Comparison of ENCODE assay signal across 9 mouse cellular contexts in genomic region chr7:87246940-87247339, GRCm38 (mm10). TPM values are rescaled to one million over a fixed set of nuclear protein-coding genes. Genes with fewer than 3 reads are reported as not detected.
A peak's percentile ranks its signal among the peaks of the same experiment; 100 is the strongest.
DNase-seq lines count a peak whose midpoint lies in the region; ATAC-seq and TF ChIP-seq lines count a peak whose summit lies in the region.
"Had no signal": no experiment of that assay in that cellular context is flagged by ENCODE, and none has a peak within 500 bp of the region (broad histone marks: within the 10 kb centered on the region; RNA-seq: fewer than 3 reads in every experiment).

No protein-coding gene starts in this region.

- 71% methylated on average over 1 of the region's 1 CpGs for whole genome bisulfite sequencing in liver, adult 2 months
- WGBS in embryonic facial prominence, embryonic 15.5 days = 54% methylated on average over 1 of the region's 1 CpGs
- 65% methylated on average over 1 of the region's 1 CpGs for WGBS in intestine, postnatal 0 days
- WGBS in neural tube, embryonic 13.5 days = 60% methylated on average over 1 of the region's 1 CpGs

- DNase-seq in liver, adult 2 months (ENCODE audit: extremely low read depth, low read depth, low spot score) = peak; percentile 36
- DNase-seq in liver = no peak
- no peak for DNase-seq in embryo, embryonic 10 days (ENCODE audit: low spot score)
- DNase-seq in cerebellum, postnatal 25 days = no peak
- no peak for DNase-seq in ovary, postnatal 10 days (ENCODE audit: low spot score)
- DNase-seq: thymus, postnatal 25 days had no signal

- TF ChIP-seq POLR2A in liver, adult 2 months (IDR thresholded peaks at IDR 0.05; ENCODE audit: extremely low read depth, insufficient read depth, low read length) = no peak

- no peak for TF ChIP-seq CTCF in liver, adult 2 months (IDR thresholded peaks at IDR 0.05; ENCODE audit: low read depth, low read length)
- TF ChIP-seq CTCF in intestine, postnatal 0 days (IDR thresholded peaks at IDR 0.05; ENCODE audit: low read depth) = no peak

- H3K27me3 ChIP-seq in liver, adult 2 months (ENCODE audit: control insufficient read depth, insufficient read depth, low read length) = no peaks in the 10 kb centered on the region
- no peaks in the 10 kb centered on the region for H3K27me3 ChIP-seq in embryonic facial prominence, embryonic 15.5 days
- H3K27me3 ChIP-seq in intestine, postnatal 0 days (replicated peaks; ENCODE audit: control insufficient read depth, insufficient read depth, low read length) = no peaks in the 10 kb centered on the region
- no peaks in the 10 kb centered on the region for H3K27me3 ChIP-seq in neural tube, embryonic 13.5 days

- H3K4me3 ChIP-seq in liver, adult 2 months (ENCODE audit: insufficient read depth, low read depth, low read length) = peak overlapping the region; percentile 73
- H3K4me3 ChIP-seq in embryonic facial prominence, embryonic 15.5 days (replicated peaks) = peak overlapping the region; percentile 61
- H3K4me3 ChIP-seq in intestine, postnatal 0 days (ENCODE audit: low read depth, low read length) = peak overlapping the region; percentile 66
- peak overlapping the region; percentile 67 for H3K4me3 ChIP-seq in neural tube, embryonic 13.5 days

- H3K79me2 ChIP-seq in liver, adult 2 months (ENCODE audit: control insufficient read depth, insufficient read depth, low read length) = no peaks in the 10 kb centered on the region

- no peaks in the 10 kb centered on the region; the same call in 1 of the 2 replicates for H3K4me1 ChIP-seq in liver, adult 2 months (ENCODE audit: control insufficient read depth, insufficient read depth, low read length)
- H3K4me1 ChIP-seq in embryonic facial prominence, embryonic 15.5 days = 0 out of 2 replicates have a peak, but pooled peaks cover 8% of the 10 kb centered on the region
- H3K4me1 ChIP-seq in intestine, postnatal 0 days (replicated peaks; ENCODE audit: control insufficient read depth, insufficient read depth, low read length) = no peaks in the 10 kb centered on the region
- peaks cover 14% of the 10 kb centered on the region for H3K4me1 ChIP-seq in neural tube, embryonic 13.5 days (replicated peaks)

- peak overlapping the region; percentile 44; the same call in 1 of the 2 replicates for H3K27ac ChIP-seq in liver, adult 2 months (replicated peaks; ENCODE audit: insufficient read depth, low read depth, low read length)
- peak overlapping the region; percentile 63; the same call in 1 of the 2 replicates for H3K27ac ChIP-seq in embryonic facial prominence, embryonic 15.5 days (replicated peaks)
- 0 out of 2 replicates have a peak overlapping the region, but pooled peaks have one; percentile 7 for H3K27ac ChIP-seq in intestine, postnatal 0 days (ENCODE audit: low read depth, low read length)
- H3K27ac ChIP-seq in neural tube, embryonic 13.5 days (replicated peaks) = peak overlapping the region; percentile 56; the same call in 1 of the 2 replicates

- ATAC-seq in embryonic facial prominence, embryonic 15.5 days (ENCODE audit: insufficient number of reproducible peaks, low FRiP score, low TSS enrichment, low read depth) = no peak
- ATAC-seq in intestine, postnatal 0 days = peak; percentile 19; the same call in 1 of the 2 replicates
- ATAC-seq in neural tube, embryonic 13.5 days (ENCODE audit: low read depth) = peak; percentile 67

- H3K4me2 ChIP-seq in embryonic facial prominence, embryonic 15.5 days (replicated peaks) = peak overlapping the region; percentile 71
- peak overlapping the region; percentile 91 for H3K4me2 ChIP-seq in intestine, postnatal 0 days (replicated peaks; ENCODE audit: low read depth)
- peak overlapping the region; percentile 76 for H3K4me2 ChIP-seq in neural tube, embryonic 13.5 days

- H3K36me3 ChIP-seq in liver, adult 2 months (ENCODE audit: control insufficient read depth, insufficient read depth, low read length) = peaks cover 3% of the 10 kb centered on the region
- no peaks in the 10 kb centered on the region for H3K36me3 ChIP-seq in embryonic facial prominence, embryonic 15.5 days
- H3K36me3 ChIP-seq in intestine, postnatal 0 days (ENCODE audit: control insufficient read depth, insufficient read depth) = no peaks in the 10 kb centered on the region
- no peaks in the 10 kb centered on the region for H3K36me3 ChIP-seq in neural tube, embryonic 13.5 days

- peak overlapping the region; percentile 84 for H3K9ac ChIP-seq in liver, adult 2 months (ENCODE audit: low read depth, low read length)
- H3K9ac ChIP-seq in embryonic facial prominence, embryonic 15.5 days = peak overlapping the region; percentile 50; the same call in 1 of the 2 replicates
- peak overlapping the region; percentile 62 for H3K9ac ChIP-seq in intestine, postnatal 0 days (ENCODE audit: low read depth, low read length)
- H3K9ac ChIP-seq in neural tube, embryonic 13.5 days = peak overlapping the region; percentile 86

- H3K9me3 ChIP-seq in embryonic facial prominence, embryonic 15.5 days (replicated peaks) = no peaks in the 10 kb centered on the region
- H3K9me3 ChIP-seq in intestine, postnatal 0 days (ENCODE audit: control insufficient read depth) = no peaks in the 10 kb centered on the region
- no peaks in the 10 kb centered on the region for H3K9me3 ChIP-seq in neural tube, embryonic 13.5 days

RNA-seq across cellular contexts. Expression of gene Nox4, which starts 1.0 kb away (rescaled TPM):
- total RNA-seq in liver, adult 2 months (2014; rRNA removed) = 5.0 and 10.8 TPM in 2 replicates
- 0.95 and 1.2 TPM in 2 replicates for polyA plus RNA-seq in liver, adult 2 months (2012; rRNA removed)
- polyA plus RNA-seq in embryonic facial prominence, embryonic 15.5 days (2015; fragmentation: Nextera tagmentation; extraction: Ambion mirVana) = 4.8 and 5.2 TPM in 2 replicates
- polyA plus RNA-seq in intestine, postnatal 0 days (2015; fragmentation: Nextera tagmentation; extraction: Ambion mirVana) = 27.7 and 28.3 TPM in 2 replicates
- 1.8 and 2.7 TPM in 2 replicates for polyA plus RNA-seq in neural tube, embryonic 13.5 days (2015; fragmentation: Nextera tagmentation; extraction: Ambion mirVana)

Comparison
In these comparisons a context has a peak if more than half of its experiments do, and no peak if none do; other contexts are left out.
1. H3K27ac ChIP-seq: peak in every context shown above with its lines; median percentile 63 in embryonic facial prominence, embryonic 15.5 days; 56 in neural tube, embryonic 13.5 days; 44 in liver, adult 2 months; 7 in intestine, postnatal 0 days.